Mouse (Mus musculus) spleen, adult 12 weeks (tissue): ENCODE results near the gene Cyfip1.
"Not testable (repeated sequence)": the region's sequence is repeated elsewhere in the genome, so short reads cannot be mapped to it uniquely, and the experiment has no call there.

Experiments used
- DNase-seq: peaks from one replicate; pipeline ENCODE4 v3.0.0; 2022; ENCODE audit warnings: low spot score

The Cyfip1 gene

GRCm38 (mm10) chr7:55865044-55865443, 23.5 kb downstream of the Cyfip1 start:
- DNase-seq, result no peak

GRCm38 (mm10) chr7:55865750-55866416, 24.3 kb downstream of the Cyfip1 start:
- no peak for DNase-seq

- no peak for DNase-seq
These were observed 26.7 kb downstream of the Cyfip1 start for GRCm38 (mm10) chr7:55868247-55868646.

GRCm38 (mm10) chr7:55869220-55869619, 27.7 kb downstream of the Cyfip1 start:
- no peak for DNase-seq

GRCm38 (mm10) chr7:55870340-55871020, 28.9 kb downstream of the Cyfip1 start:
- DNase-seq, result no peak

GRCm38 (mm10) chr7:55871476-55871875, 29.9 kb downstream of the Cyfip1 start:
- DNase-seq, result no peak

- DNase-seq, result no peak
These were observed 33.2 kb downstream of the Cyfip1 start for GRCm38 (mm10) chr7:55874703-55875102.

- no peak for DNase-seq
These were observed 36.2 kb downstream of the Cyfip1 start for GRCm38 (mm10) chr7:55877721-55878120.

GRCm38 (mm10) chr7:55880882-55881281, 39.3 kb downstream of the Cyfip1 start:
- DNase-seq, result no peak

- DNase-seq, result no peak
These were observed 47.1 kb downstream of the Cyfip1 start for GRCm38 (mm10) chr7:55888603-55889002.

- no peak for DNase-seq
These were observed 48.5 kb downstream of the Cyfip1 start for GRCm38 (mm10) chr7:55889996-55890395.

- DNase-seq, result no peak
These were observed 49.2 kb downstream of the Cyfip1 start for GRCm38 (mm10) chr7:55890731-55891130.

- no peak for DNase-seq
These were observed 50.3 kb downstream of the Cyfip1 start for GRCm38 (mm10) chr7:55891797-55892196.

- no peak for DNase-seq
These were observed 62.2 kb downstream of the Cyfip1 start for GRCm38 (mm10) chr7:55903766-55904165.

- no peak for DNase-seq
These were observed 63.9 kb downstream of the Cyfip1 start for GRCm38 (mm10) chr7:55905449-55905848.

- no peak for DNase-seq
These were observed 68.0 kb downstream of the Cyfip1 start for GRCm38 (mm10) chr7:55909519-55909918.

- DNase-seq, result no peak
These were observed 68.8 kb downstream of the Cyfip1 start for GRCm38 (mm10) chr7:55910356-55910755.

GRCm38 (mm10) chr7:55911371-55911770, 69.8 kb downstream of the Cyfip1 start:
- no peak for DNase-seq

GRCm38 (mm10) chr7:55912118-55912517, 70.6 kb downstream of the Cyfip1 start:
- DNase-seq, result no peak

GRCm38 (mm10) chr7:55918365-55918764, 76.8 kb downstream of the Cyfip1 start:
- DNase-seq, result not testable (repeated sequence)

- DNase-seq, result no peak
These were observed 85.7 kb downstream of the Cyfip1 start for GRCm38 (mm10) chr7:55927262-55927661.

- DNase-seq, result no peak
These were observed 87.1 kb downstream of the Cyfip1 start for GRCm38 (mm10) chr7:55928649-55929048.

- DNase-seq, result no peak
These were observed 93.5 kb downstream of the Cyfip1 start for GRCm38 (mm10) chr7:55935025-55935424.

- DNase-seq, result no peak
These were observed 96.8 kb downstream of the Cyfip1 start for GRCm38 (mm10) chr7:55938341-55938740.
